Comparison of ENCODE assay signal across 8 mouse cellular contexts in genomic region chr11:107548204-107548975, GRCm38 (mm10). TPM values are rescaled to one million over a fixed set of nuclear protein-coding genes. Genes with fewer than 3 reads are reported as not detected.
DNase-seq lines count a peak whose midpoint lies in the region; ATAC-seq lines count a peak whose summit lies in the region.

No protein-coding gene starts in this region.

- peak overlapping the region; percentile 100 for H3K4me2 ChIP-seq in heart, embryonic 16.5 days (ENCODE audit: low read depth, low read length)
- H3K4me2 ChIP-seq in midbrain, embryonic 15.5 days: peak overlapping the region; percentile 93

- peaks cover 10% of the 10 kb centered on the region; the same call in 1 of the 2 replicates for H3K36me3 ChIP-seq in heart, embryonic 16.5 days (ENCODE audit: control insufficient read depth, insufficient read depth)
- peaks cover 40% of the 10 kb centered on the region for H3K36me3 ChIP-seq in limb, embryonic 10.5 days
- peaks cover 7% of the 10 kb centered on the region; the same call in 1 of the 2 replicates for H3K36me3 ChIP-seq in midbrain, embryonic 15.5 days (replicated peaks)

- WGBS in heart, embryonic 16.5 days: 1% methylated on average over 39 of the region's 39 CpGs
- WGBS in limb, embryonic 10.5 days: 8% methylated on average over 39 of the region's 39 CpGs
- WGBS in midbrain, embryonic 15.5 days: 8% methylated on average over 35 of the region's 39 CpGs

- no peaks in the 10 kb centered on the region for H3K9me3 ChIP-seq in heart, embryonic 16.5 days (replicated peaks; ENCODE audit: control insufficient read depth, low read length)
- H3K9me3 ChIP-seq in limb, embryonic 10.5 days (replicated peaks): no peaks in the 10 kb centered on the region
- no peaks in the 10 kb centered on the region for H3K9me3 ChIP-seq in midbrain, embryonic 15.5 days

- DNase-seq in adrenal gland, adult (ENCODE audit: inconsistent age in 2 of 2, low spot score in 1 of 2): peak; percentile 27 to 62
- DNase-seq in adrenal gland, adult 8-10 months: no peak
- peak; percentile 9 for DNase-seq in urinary bladder, postnatal 25 days (ENCODE audit: low spot score)
- DNase-seq in urinary bladder, postnatal 10 days (ENCODE audit: low spot score): no peak
- no peak for DNase-seq in limb, embryonic 10.5 days (ENCODE audit: low spot score)
- peak; percentile 72 for DNase-seq in thymus, postnatal 14 days

- H3K4me1 ChIP-seq in heart, embryonic 16.5 days (ENCODE audit: control insufficient read depth, insufficient read depth, low read length): peaks cover 23% of the 10 kb centered on the region
- peaks cover 20% of the 10 kb centered on the region for H3K4me1 ChIP-seq in limb, embryonic 10.5 days
- peaks cover 26% of the 10 kb centered on the region for H3K4me1 ChIP-seq in midbrain, embryonic 15.5 days

- H3K4me3 ChIP-seq in heart, embryonic 16.5 days (ENCODE audit: low read length): peak overlapping the region; percentile 85
- H3K4me3 ChIP-seq in limb, embryonic 10.5 days: peak overlapping the region; percentile 96
- peak overlapping the region; percentile 98 for H3K4me3 ChIP-seq in midbrain, embryonic 15.5 days

- H3K27me3 ChIP-seq in heart, embryonic 16.5 days (ENCODE audit: control insufficient read depth, insufficient read depth, low read length): no peaks in the 10 kb centered on the region
- no peaks in the 10 kb centered on the region for H3K27me3 ChIP-seq in limb, embryonic 10.5 days (ENCODE audit: low read depth, poor library complexity, severe bottlenecking)
- H3K27me3 ChIP-seq in midbrain, embryonic 15.5 days (replicated peaks): 0 out of 2 replicates have a peak, but pooled peaks cover 5% of the 10 kb centered on the region

- peak; percentile 18 for ATAC-seq in heart, embryonic 16.5 days (replicated peaks; ENCODE audit: extremely low read depth, insufficient read depth, low FRiP score)
- ATAC-seq in midbrain, embryonic 15.5 days (replicated peaks): peak; percentile 67

- H3K9ac ChIP-seq in heart, embryonic 16.5 days (ENCODE audit: low read length): peak overlapping the region; percentile 97
- peak overlapping the region; percentile 92 for H3K9ac ChIP-seq in midbrain, embryonic 15.5 days

- H3K27ac ChIP-seq in heart, embryonic 16.5 days (ENCODE audit: low read length): peak overlapping the region; percentile 79
- H3K27ac ChIP-seq in limb, embryonic 10.5 days: peak overlapping the region; percentile 89
- peak overlapping the region; percentile 78 for H3K27ac ChIP-seq in midbrain, embryonic 15.5 days

RNA-seq across cellular contexts. Expression of gene Helz, which starts 0.7 kb away (rescaled TPM):
- 10 to 100 TPM; 28.9 to 43.1 (median 34.7) TPM for total RNA-seq in adrenal gland, adult 8-10 months (2022)
- polyA plus RNA-seq in heart, embryonic 16.5 days (2015; fragmentation: Nextera tagmentation; extraction: Ambion mirVana): 13.9 TPM in 2 replicates
- polyA plus RNA-seq in limb, embryonic 10.5 days (2016; fragmentation: Nextera tagmentation; extraction: Ambion mirVana): 23.7 and 24.8 TPM in 2 replicates
- polyA plus RNA-seq in midbrain, embryonic 15.5 days (2015; fragmentation: Nextera tagmentation; extraction: Ambion mirVana): 17.3 and 17.8 TPM in 2 replicates

Comparison
In these comparisons a context has a peak if more than half of its experiments do, and no peak if none do; other contexts are left out.
1. DNase-seq: peak in adrenal gland, adult (2 of 2), urinary bladder, postnatal 25 days (single experiment) and thymus, postnatal 14 days (single experiment); none in adrenal gland, adult 8-10 months (single experiment), urinary bladder, postnatal 10 days (single experiment) and limb, embryonic 10.5 days (single experiment).
2. Peak in every context shown above with its lines, with median percentiles within 50 percentile points of each other: H3K27ac ChIP-seq and H3K4me3 ChIP-seq.